Mouse (Mus musculus) right cerebral cortex, postnatal 14 days (tissue): Measurements from ENCODE around the gene Vmn2r53.
"Not testable (repeated sequence)": the region's sequence is repeated elsewhere in the genome, so short reads cannot be mapped to it uniquely, and the experiment has no call there.

Experiments
- DNase-seq: peaks from one replicate; pipeline ENCODE4 v3.0.0; 2022

Vmn2r53 gene

GRCm38 (mm10) chr7:12608688-12609087 is at the start of gene Vmn2r53:
Gene Vmn2r53, minus strand, starts transcription at chr7:12608788.
- DNase-seq = no peak

- DNase-seq = not testable (repeated sequence)
Measured at GRCm38 (mm10) chr7:12640219-12640618, 31.6 kb upstream of the Vmn2r53 start, which contains the start of gene Vmn2r54. Gene Vmn2r54, minus strand, starts transcription at chr7:12640319.
